Mouse (Mus musculus) CD4-positive, CD25-positive, alpha-beta regulatory T cell, adult 2 months (primary cell): Measurements from ENCODE around the gene Crip1.
"Not testable (repeated sequence)": the region's sequence is repeated elsewhere in the genome, so short reads cannot be mapped to it uniquely, and the experiment has no call there.

Source experiments
- DNase-seq: peaks from one replicate; pipeline ENCODE4 v3.0.0-alpha.2; 2012; ENCODE audit warnings: low read depth, low spot score

The Crip1 gene

DNA sequence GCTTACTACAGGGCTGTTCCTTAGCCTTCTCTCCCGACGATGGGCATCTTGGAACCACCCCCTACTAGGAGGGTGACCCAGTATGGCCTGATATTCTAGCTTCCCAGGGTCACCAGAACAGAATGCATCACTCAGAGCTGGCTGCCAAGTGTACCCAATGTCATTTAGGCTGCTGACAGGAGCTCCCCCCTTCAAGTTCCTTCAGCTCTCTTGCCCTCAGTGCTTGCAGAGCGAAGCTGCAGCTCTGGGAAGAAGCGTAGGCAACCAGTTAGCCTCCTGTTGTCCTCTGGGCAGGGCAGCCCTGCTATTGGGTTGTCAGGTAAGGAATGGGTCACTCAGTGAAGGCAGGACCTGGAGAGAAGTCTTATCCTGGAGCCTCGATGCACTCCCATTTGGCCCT, 38.8 kb downstream of the Crip1 start:
- DNase-seq = no peak

DNA sequence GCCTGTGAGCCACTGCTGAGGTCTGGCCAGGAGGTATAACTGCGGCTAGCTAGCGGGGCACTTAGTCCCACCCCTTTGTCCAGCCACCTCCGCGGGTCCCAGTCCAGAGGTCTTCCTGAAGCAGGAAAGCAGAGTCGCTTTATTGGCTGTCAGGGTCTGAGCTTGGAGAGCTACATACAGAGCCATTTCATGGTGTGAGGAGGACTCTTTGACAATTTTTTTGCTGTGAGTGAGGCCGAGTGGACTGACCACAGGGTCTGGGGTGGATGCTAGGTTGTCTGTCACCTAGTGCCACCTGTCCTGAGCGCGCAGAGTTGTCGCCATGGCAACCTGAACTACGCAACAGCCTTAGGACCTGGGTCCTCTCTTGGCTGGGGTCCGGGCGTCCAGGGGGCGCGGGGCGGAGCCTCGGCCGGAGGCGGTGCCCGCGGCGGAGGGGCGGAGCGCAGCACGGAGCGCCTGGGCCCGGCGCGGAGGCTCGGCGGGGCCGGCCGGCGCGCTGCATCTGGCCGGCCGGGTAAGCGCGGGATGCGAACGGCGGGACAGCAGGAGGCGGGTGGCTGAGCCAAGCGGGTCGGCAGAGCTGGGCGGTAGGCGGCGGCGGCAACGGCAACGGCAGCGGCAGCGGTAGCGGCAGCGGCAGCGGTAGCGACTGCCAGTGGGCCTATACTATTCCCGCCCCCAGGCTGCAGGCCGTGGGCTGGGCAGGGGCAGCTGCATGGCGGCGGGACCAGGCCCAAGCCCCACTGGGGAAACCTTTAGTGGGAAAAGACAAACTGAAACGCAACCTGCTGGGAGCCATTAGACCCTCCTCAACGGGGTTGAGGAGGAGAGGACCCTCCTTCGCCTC, 39.6 kb downstream of the Crip1 start, which contains the start of gene Tmem121:
Gene Tmem121 (plus strand): TSS at position 489 of the 850 bp plus-strand sequence.
- DNase-seq = peak; percentile 41

GRCm38 (mm10) chr12:113186326-113187010, 40.4 kb downstream of the Crip1 start:
- no peak for DNase-seq

DNA sequence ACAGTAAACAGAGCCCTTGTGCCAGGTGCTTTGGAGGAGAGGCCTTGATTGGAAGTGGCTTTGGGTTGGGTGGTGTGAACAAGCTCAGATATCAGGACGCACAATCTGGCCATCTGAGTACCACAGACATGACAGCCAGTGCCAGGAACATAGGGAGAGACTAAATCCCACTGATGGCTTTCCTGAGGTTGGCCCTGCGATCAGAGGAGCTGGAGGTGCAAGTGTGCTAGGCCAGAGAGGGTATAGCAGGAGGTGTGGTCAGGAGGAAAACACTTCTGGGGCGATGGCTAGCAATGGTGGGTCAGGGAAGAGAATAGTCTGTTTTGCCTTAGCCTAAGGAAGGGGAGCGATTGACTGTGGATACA, 40.9 kb downstream of the Crip1 start:
- DNase-seq = no peak

DNA sequence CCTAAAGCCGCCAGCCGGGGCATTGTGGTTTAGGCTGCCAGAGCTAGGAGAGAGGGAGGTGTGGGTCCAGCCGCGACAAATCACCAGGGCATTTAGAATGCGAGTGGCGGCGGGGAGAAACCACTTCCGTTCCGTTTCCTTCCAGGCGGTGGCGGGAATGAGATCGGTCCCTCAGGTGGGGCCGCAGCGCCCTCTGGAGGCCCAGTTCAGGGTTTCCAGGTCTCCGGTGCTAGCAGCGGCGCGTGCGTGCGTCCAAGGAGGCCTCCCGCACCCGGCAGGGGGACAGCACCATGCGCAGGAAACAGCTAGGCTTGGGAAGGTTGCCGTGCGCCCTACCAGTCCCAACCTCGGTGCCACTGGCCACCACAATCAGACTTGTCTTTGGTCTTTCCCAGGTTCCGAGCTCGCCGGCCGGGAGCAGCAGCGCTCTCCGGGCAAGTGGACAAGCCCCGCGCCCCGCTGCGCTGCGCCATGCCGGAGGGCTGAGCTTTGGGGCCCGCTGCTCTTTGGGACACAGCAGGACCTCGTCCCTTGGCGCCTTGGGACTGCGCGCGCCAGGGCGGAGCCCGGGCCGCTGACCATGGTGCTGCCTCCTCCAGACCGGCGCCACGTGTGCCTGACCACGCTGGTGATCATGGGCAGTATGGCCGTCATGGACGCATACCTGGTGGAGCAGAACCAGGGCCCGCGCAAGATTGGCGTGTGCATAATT, 41.6 kb downstream of the Crip1 start:
- peak; percentile 87 for DNase-seq

- DNase-seq = no peak
Measured at GRCm38 (mm10) chr12:113188349-113189055, 42.4 kb downstream of the Crip1 start.

GRCm38 (mm10) chr12:113193423-113193822, 47.3 kb downstream of the Crip1 start:
- DNase-seq = no peak

DNA sequence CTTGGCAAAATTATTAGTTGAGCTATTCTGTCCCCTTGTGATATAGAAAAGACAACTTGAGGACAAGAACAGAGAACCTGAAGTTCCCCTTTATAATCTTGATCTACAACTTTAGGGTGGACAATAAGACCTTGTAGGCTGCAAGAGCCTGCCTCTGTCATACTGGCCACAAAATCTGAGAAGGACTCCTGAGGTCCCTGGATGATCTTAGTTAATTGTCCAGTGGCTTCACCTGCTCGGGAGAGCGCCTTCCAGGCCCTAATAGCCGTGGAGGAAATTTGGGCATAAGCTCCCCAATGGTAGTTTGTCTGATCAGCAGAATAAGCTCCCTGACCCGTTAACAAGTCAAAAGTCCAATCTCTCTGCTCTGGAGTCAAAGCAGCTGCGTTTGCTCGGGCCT, 53.0 kb downstream of the Crip1 start:
- DNase-seq = not testable (repeated sequence)

GRCm38 (mm10) chr12:113201301-113201700, 55.2 kb downstream of the Crip1 start:
- no peak for DNase-seq

- no peak for DNase-seq
Measured at GRCm38 (mm10) chr12:113202008-113202407, 55.9 kb downstream of the Crip1 start.
